Mouse (Mus musculus) CD4-positive, CD25-positive, alpha-beta regulatory T cell, adult 4 months (primary cell): Measurements from ENCODE around the gene Nags. TPM values are rescaled to one million over a fixed set of nuclear protein-coding genes. Genes with fewer than 3 reads are reported as not detected.

Source experiments
- ATAC-seq: one replicate; pipeline ENCODE4 v1.8.0; 2017
- polyA plus RNA-seq, 2 experiments: library from polyadenylated mRNA; unstranded; fragments of 100-300 nt; shearing (Covaris generic); gene quantifications; one replicate each; pipeline ENCODE4 v1.2.1; 2017

Nags gene
- polyA plus RNA-seq = not detected

DNA sequence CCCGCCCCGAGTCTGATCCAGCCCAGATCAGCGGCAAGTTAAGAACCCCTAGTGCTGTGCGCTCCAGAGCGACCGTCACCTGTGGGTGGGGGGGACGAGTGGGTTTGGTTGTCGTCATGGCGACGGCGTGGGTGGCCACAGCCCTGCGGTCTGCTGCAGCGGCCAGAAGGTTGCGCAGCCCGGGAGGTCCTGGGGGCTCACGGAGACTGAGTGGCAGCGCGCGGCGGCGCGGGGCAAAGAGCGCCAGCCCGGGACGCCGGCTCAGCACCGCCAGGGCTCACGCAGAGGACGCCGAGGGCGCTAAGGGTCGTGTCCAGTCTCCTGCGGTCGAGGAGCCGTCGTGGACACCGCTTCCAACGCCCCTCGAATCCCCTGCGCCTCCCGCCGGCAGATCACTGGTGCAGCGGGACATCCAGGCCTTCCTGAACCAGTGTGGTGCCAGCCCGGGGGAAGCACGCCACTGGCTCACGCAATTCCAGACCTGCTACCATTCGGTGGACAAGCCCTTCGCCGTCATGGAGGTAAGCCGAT, at the start of gene Nags:
TSS of gene Nags (plus strand) at position 43 of the 531 bp plus-strand sequence.
- no peak for ATAC-seq

DNA sequence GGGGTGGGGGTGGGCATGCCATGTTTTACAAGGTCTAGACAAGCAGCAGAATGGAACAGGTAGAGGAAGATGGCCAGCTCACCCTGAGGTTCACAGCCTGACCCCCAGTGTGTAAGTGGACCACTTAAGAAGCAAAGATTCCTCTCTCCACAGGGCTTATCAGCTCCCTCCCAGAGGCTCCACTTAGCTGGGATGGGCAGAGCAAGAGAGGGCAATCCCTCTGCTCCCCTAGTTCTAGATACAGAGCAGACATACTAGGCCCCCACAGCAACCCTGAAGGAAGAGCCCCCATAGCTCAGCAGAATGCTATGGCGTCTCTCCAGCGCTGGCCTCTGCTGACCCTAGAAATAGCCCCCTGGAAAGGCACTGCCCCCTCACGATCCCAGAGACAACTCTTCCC, 49.6 kb upstream of the Nags start:
- ATAC-seq = no peak

DNA sequence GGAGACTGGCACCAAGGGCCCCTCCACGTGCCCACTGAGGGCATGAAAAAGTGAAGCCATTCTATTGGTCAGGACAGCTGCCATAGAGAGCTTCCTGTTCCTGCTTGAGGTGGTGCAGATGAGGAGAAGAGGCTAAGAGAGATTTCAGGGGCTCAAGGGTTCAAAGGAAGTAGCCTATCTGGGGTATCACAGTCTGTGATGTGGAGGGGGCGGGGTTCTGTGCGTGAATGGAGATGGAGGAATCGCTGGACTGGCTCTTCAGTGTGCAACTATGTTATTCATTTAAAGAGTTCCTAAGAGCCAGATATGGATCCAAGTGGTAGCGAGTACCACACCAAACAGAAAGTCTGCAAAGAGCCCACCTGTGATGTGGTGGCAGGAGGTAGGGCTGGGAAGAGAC, 48.9 kb upstream of the Nags start:
- no peak for ATAC-seq

DNA sequence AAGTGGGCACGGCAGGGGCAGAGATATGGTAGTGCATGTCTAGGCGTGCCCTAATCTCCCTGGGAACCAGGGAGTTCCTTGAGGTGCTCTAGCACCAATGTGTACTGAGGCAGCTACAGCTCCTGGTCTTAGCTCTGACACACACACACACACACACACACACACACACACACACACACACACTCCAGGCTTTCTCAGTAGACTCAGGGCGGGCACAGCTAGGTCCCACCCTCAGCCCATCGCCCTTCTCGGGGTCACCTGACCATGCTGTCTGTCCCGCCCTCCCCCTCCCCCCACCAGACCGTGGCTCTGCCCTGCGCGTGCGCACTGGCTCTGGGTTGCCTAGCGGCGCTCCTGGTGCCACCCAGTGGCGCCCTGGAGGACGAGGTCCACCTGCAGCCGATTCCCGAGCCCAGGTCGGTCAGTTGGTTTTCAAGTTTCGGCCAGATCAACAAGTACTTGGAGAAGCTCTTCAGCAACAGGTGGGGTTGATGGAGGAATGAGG, 48.4 kb upstream of the Nags start:
- ATAC-seq = peak; percentile 39

DNA sequence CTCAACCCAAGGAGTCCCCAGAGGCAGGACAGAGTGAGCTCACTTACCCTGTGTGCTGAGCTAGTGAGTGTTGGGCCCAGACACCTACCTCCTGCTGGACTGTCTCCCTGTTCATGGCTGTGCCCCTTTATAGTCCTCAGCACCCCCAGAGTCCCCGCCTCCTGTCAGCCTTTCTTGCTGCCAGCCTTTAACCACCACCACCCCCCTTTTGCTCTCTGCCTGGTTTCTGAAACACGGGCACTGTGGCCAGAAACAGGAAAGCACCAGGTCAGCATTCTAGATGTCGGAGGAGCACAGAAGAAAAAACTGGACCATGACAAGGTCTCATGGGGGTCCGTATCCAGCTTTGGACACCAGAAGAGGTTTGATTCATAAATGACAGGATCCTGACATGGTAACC, 44.1 kb upstream of the Nags start, which contains the start of gene Ppy:
TSS of gene Ppy (minus strand) at position 101 of the 400 bp plus-strand sequence.
- ATAC-seq = no peak

- no peak for ATAC-seq
Measured at GRCm38 (mm10) chr11:102102485-102103258, 42.6 kb upstream of the Nags start.

- no peak for ATAC-seq
Measured at GRCm38 (mm10) chr11:102106911-102107310, 38.4 kb upstream of the Nags start.

- ATAC-seq = no peak
Measured at GRCm38 (mm10) chr11:102107732-102108131, 37.6 kb upstream of the Nags start, which contains the start of gene Pyy. Gene Pyy, minus strand, starts transcription at chr11:102107832.

DNA sequence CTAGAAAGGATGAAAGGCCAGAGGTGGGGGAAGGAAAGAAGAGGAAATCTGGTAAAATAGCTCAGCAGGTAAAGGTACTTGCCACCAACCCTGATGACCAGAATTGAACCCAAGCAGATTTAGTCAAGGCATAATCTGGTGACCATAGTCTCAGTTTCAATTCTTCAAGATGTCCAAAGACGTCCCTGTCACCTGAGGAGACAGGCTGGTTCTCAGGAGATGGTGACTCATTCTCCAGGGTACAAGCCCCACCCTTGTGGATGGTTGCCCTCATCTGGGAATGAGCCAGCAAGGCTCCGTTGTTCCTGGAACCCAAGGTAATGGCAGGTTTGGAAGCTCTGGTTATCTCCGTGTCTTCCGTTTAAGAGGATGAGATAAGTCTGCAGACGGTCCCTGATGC, 33.7 kb upstream of the Nags start:
- ATAC-seq = no peak

DNA sequence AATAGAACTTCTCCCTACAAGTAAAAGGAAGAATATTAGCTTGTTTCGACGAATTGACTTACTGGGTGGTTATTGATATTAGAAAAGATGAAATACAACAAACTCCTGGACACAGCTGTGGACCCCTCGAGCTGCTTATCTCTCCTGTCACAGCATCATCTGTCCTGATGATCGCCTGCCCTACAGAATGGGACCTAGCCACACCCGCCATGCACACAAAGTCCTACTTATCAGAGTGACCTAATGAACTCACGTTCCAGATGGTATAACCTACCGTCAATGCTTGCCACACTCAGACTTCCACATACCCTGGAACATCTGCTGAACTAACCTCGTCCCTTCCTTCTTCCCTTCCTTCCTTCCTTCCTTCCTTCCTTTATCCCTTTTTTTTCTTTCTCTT, 29.1 kb upstream of the Nags start:
- no peak for ATAC-seq

GRCm38 (mm10) chr11:102117386-102117785, 27.9 kb upstream of the Nags start:
- no peak for ATAC-seq

DNA sequence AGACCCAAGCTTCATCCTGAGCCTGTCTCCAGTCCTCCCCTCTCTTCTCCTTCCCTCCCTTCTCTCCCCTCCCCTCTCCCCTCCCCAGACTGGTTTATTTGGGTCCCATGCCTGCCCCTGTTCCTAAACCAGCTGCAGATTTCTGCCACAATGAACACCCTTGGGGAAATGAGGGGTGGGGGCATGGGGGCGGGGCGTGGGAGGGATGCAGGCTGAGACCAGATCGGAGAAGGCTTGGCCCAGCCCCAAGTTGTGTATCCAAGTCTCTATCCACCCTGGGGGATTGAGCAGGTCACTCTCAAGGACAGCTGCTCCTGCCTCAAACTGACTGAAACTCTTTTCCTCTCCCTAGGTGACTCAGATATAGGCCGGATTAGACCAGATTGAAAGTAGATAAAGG, 10.8 kb upstream of the Nags start:
- ATAC-seq = no peak

- no peak for ATAC-seq
Measured at GRCm38 (mm10) chr11:102137625-102138446, 7.5 kb upstream of the Nags start.

DNA sequence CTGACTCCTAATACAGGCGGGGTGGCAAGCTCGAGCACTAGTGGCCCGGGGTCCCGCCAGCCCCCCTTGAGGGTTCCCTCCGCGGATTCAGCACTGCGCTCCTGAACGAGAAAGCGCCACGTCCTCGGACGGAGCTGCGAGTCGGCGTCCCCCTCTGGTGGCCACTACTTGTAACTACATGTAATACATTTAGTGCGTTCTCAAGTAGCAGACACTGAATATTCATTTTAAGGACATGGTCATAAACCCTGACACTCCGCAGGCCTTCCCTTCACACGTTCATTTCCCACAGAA, 6.9 kb upstream of the Nags start:
- ATAC-seq = peak; percentile 66

DNA sequence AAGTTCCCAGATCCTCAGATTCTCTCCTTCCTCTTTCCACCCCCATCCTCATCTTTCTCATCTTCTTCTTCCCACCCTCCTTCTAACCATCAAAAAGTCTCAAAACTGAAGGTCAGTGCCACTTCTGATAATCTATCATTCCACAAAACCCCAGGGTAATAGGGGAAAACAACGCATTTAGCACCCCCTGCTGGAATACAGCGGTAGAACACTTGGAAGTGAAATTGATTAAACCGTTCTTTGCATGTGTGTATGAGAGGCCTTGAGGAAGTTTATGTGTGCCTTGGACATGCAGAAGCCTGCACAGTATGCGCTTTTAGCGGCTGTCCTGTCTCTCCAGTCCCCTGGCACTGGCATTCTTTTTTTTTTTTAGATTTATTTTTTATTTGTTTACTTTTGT, 4.8 kb upstream of the Nags start:
- peak; percentile 58 for ATAC-seq

DNA sequence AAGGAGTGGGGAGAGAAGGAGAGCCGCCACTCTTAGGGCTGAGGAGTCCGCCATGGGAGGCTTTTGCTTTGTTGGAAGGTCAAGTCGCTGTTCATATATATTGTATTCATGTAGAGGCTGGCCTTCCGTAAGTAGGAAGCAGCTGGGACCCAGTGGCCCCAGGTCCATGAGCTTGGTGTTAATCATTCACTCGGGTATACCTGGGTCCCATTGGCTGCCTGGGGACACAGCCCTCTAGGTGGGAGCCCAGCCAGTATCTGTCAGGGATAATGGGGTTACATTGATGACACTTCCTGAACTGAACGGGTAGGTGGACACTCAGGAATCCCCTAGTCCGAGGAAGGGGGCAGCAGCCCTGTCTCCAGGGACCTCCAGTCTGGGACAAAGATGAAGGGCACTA, 3.0 kb upstream of the Nags start:
- ATAC-seq = no peak

DNA sequence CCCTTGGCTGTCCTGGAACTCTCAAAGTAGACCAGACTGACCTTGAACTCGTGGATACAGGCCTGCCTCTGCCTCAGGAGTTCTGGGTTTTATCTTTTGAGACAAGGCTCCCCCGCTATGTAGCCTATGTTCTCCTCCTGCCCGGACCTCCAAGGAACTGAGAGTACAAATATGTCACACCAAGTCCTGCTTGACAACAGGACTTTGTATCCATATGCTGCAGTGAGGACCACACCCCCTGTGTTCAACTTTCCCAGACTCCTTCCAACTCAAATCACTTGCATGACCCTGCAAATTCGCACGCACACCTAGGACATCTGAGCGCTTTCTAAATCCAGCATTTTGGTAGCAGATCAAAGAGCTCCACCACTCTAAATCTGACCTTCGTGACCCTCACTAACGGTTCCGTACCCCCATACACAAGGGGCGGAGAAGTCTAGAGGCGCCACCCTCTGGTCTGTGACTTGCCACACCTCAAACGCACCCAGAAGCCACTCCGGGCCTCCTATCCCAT, 299 bp upstream of the Nags start:
- ATAC-seq = no peak

- no peak for ATAC-seq
Measured at GRCm38 (mm10) chr11:102146005-102146404, 692 bp downstream of the Nags start.

GRCm38 (mm10) chr11:102146531-102146930, 1.2 kb downstream of the Nags start:
- ATAC-seq = no peak

- ATAC-seq = no peak
Measured at GRCm38 (mm10) chr11:102147213-102147989, 2.1 kb downstream of the Nags start.

DNA sequence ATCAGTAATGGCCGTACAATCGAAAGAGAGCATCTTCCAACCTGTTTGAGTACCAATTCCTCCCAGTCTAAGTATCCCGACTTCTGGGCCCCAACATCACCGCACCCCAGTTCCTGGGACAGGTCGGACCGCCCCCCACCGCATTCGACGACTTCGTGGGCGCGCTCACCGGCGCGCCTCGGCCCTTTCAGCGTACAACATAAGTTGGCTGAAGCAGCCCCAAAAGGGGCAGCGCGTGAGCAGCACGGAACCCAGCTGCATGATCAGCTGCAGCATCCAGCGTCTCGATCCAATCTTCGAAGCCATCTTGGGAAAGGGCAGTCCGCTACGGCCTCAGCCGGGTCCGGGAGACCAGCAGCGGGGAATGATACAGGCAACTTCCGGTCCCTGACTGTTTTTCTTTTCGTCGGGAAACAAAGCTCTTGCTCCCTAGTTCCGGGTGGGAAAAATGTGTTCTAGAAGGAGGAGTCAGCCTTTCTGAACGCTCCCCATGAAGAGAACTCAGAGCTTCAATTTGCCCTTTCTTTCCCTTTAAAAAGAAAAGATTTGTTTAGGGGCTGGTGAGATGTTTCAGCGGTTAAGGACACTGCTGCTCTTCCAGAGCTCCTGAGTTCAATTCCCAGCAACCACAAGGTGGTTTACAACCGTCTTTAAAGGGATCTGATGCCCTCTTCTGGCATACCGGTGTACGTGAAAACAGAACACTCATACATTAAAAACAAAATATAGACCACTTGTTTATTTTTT, 10.9 kb downstream of the Nags start, which contains the start of gene Tmem101:
TSS of gene Tmem101 (minus strand) at position 366 of the 747 bp plus-strand sequence.
- ATAC-seq = peak; percentile 61

GRCm38 (mm10) chr11:102156786-102157089, 11.4 kb downstream of the Nags start:
- ATAC-seq = no peak
